Mouse (Mus musculus) stomach, embryonic 15.5 days (tissue): ENCODE results near the gene Fbxo17. TPM values are rescaled to one million over a fixed set of nuclear protein-coding genes. Genes with fewer than 3 reads are reported as not detected.
A peak's percentile ranks its signal among the peaks of the same experiment; 100 is the strongest.

Experiments used
- ATAC-seq: fragments of 200-750 bp; cut with Nextera tagmentation; 2 replicates; pipeline ENCODE4 v1.8.0; 2017; ENCODE audit warnings: low read depth, moderate number of reproducible peaks, moderate TSS enrichment; ENCODE audit not compliant: insufficient read depth, low FRiP score
- H3K27ac ChIP-seq: fragments of 300-500 bp; sonication (generic); 2 replicates; pipeline ENCODE4 v1.5.1; 2015; ENCODE audit warnings: mild to moderate bottlenecking, inconsistent platforms
- H3K27me3 ChIP-seq: fragments of 300-500 bp; sonication (generic); replicated peaks from 2 replicates; pipeline ENCODE4 v1.6.1; 2015; ENCODE audit warnings: inconsistent platforms
- H3K36me3 ChIP-seq: fragments of 300-500 bp; sonication (generic); 2 replicates; pipeline ENCODE4 v1.6.1; 2015; ENCODE audit warnings: inconsistent platforms
- H3K4me1 ChIP-seq: fragments of 300-500 bp; sonication (generic); 2 replicates; pipeline ENCODE4 v1.6.1; 2015; ENCODE audit warnings: inconsistent platforms
- H3K4me2 ChIP-seq: fragments of 300-500 bp; sonication (generic); 2 replicates; pipeline ENCODE4 v1.6.1; 2015; ENCODE audit warnings: mild to moderate bottlenecking, inconsistent platforms
- H3K4me3 ChIP-seq: fragments of 300-500 bp; sonication (generic); replicated peaks from 2 replicates; pipeline ENCODE4 v1.5.1; 2015; ENCODE audit warnings: inconsistent platforms
- H3K9ac ChIP-seq: fragments of 300-500 bp; sonication (generic); 2 replicates; pipeline ENCODE4 v1.6.1; 2015; ENCODE audit warnings: inconsistent platforms
- H3K9me3 ChIP-seq: fragments of 300-500 bp; sonication (generic); 2 replicates; pipeline ENCODE4 v1.6.1; 2016; ENCODE audit warnings: inconsistent platforms
- whole genome bisulfite sequencing: fragments of 180-500 bp; shearing (Covaris S2); methylation state at CpG from one replicate; pipeline ENCODE4 v1.1.7; 2015; 5-methylcytosine and 5-hydroxymethylcytosine counted together
- polyA plus RNA-seq: library from polyadenylated mRNA; unstranded; fragments of >200 nt; fragmentation: Nextera tagmentation; extraction: Ambion mirVana; gene quantifications from 2 replicates; pipeline ENCODE4 v1.2.1, GENCODE M21; 2015

Fbxo17 gene
- polyA plus RNA-seq, 1 experiment from 2014 or later: 8.0 TPM

- Histone ChIP-seq H3K9ac (peak within 1 kb of the TSS; percentile 76), H3K9me3 (no peaks in the 10 kb centered on the region), H3K27me3 (no peaks in the 10 kb centered on the region), H3K4me2 (peak within 1 kb of the TSS; percentile 65), H3K27ac (peak within 1 kb of the TSS; percentile 92), H3K36me3 (peaks cover 20% of the 10 kb centered on the region), H3K4me3 (peak within 1 kb of the TSS; percentile 81), H3K4me1 (peaks cover 15% of the 10 kb centered on the region; the same call in 1 of the 2 replicates)
- peak; percentile 97 for ATAC-seq
- WGBS: under 1% methylated on average over 39 of the region's 39 CpGs
Measured at GRCm38 (mm10) chr7:28741709-28742438, 25.3 kb downstream of the Fbxo17 start, which contains the start of the genes Mrps12 and Sars2. Mrps12 (minus strand) TSS chr7:28741820. Sars2 (plus strand) TSS chr7:28741992.

- H3K9ac ChIP-seq: no peak overlapping the region
- H3K36me3 ChIP-seq: peaks cover 22% of the 10 kb centered on the region
- no peak overlapping the region for H3K4me3 ChIP-seq
- no peaks in the 10 kb centered on the region for H3K27me3 ChIP-seq
- H3K4me2 ChIP-seq: no peak overlapping the region
- 90% methylated on average over 7 of the region's 7 CpGs for WGBS
- no peak overlapping the region for H3K27ac ChIP-seq
- H3K9me3 ChIP-seq: no peaks in the 10 kb centered on the region
- ATAC-seq: no peak
- H3K4me1 ChIP-seq: no peaks in the 10 kb centered on the region
Measured at GRCm38 (mm10) chr7:28749935-28750334, 33.3 kb downstream of the Fbxo17 start.

DNA sequence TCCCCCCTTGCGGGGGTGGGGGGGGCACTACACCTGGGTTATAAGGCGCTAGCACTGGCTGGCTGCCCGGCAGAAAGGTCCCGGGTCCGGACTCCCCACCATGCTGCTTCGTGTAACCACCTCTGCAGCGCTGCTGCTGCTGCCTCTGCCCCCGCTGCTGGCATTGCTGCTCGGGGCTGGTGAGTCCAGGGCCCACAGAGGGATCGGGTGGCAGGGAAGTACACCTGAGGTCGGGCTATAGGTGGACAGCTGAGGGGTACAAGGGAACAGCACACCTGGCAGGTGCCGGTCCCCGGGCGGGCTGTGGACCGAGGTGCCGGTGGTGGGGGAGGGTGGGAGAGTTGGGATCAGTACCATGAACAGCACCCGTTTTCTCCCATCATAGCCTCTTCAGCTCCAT is 39.5 kb downstream of the Fbxo17 start, which contains the start of gene Ccer2:
TSS of gene Ccer2 (plus strand) at position 96 of the 400 bp plus-strand sequence.
- no peak for ATAC-seq
- Histone ChIP-seq H3K36me3 (peaks cover 19% of the 10 kb centered on the region), H3K4me1 (peaks cover 9% of the 10 kb centered on the region; the same call in 1 of the 2 replicates), H3K27ac (no peak within 1 kb of the TSS), H3K9me3 (no peaks in the 10 kb centered on the region), H3K4me3 (no peak within 1 kb of the TSS; the same call in 1 of the 2 replicates), H3K27me3 (no peaks in the 10 kb centered on the region; the same call in 1 of the 2 replicates), H3K9ac (no peak within 1 kb of the TSS), H3K4me2 (peak within 1 kb of the TSS; percentile 2; the same call in 1 of the 2 replicates)
- WGBS: 2% methylated on average over 17 of the region's 17 CpGs

DNA sequence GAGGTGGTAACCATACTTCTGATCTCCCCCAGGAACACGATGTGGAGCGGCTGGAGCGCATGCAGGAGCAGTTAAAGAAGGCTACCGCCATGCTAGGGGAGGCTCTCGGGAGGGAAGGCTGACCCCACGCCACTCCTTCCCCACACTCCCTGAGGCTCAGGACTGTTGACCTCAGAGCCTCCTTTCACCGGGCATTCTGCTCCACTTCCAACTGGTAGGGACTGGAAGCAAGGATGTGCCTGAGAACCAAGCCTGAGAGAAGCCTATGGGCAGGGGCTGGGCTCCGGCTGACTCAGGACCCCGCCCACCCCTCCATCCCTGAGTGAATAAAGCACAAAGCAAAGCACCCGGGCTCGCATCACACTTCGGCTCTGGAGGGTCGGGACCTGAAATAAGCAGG is 42.0 kb downstream of the Fbxo17 start:
- no peaks in the 10 kb centered on the region for H3K9me3 ChIP-seq
- no peak overlapping the region for H3K4me3 ChIP-seq
- 77% methylated on average over 13 of the region's 13 CpGs for WGBS

GRCm38 (mm10) chr7:28761907-28762306 is 45.3 kb downstream of the Fbxo17 start:
- Histone ChIP-seq H3K4me3 (no peak overlapping the region), H3K36me3 (peaks cover 23% of the 10 kb centered on the region; the same call in 1 of the 2 replicates), H3K9ac (no peak overlapping the region), H3K4me2 (no peak overlapping the region), H3K9me3 (no peaks in the 10 kb centered on the region), H3K27me3 (no peaks in the 10 kb centered on the region), H3K4me1 (peaks cover 9% of the 10 kb centered on the region), H3K27ac (no peak overlapping the region)
- ATAC-seq: no peak
- WGBS: 86% methylated on average over 9 of the region's 9 CpGs

More for the DNA sequence above, 42.0 kb downstream of the Fbxo17 start:
- no peak for ATAC-seq
- Histone ChIP-seq H3K27me3 (no peaks in the 10 kb centered on the region; the same call in 1 of the 2 replicates), H3K4me2 (no peak overlapping the region), H3K4me1 (peaks cover 9% of the 10 kb centered on the region; the same call in 1 of the 2 replicates), H3K27ac (no peak overlapping the region), H3K9ac (no peak overlapping the region), H3K36me3 (peaks cover 23% of the 10 kb centered on the region; the same call in 1 of the 2 replicates)

GRCm38 (mm10) chr7:28765211-28765610 is 48.6 kb downstream of the Fbxo17 start:
- 79% methylated on average over 6 of the region's 6 CpGs for WGBS
- H3K9me3 ChIP-seq: no peaks in the 10 kb centered on the region
- peak overlapping the region; percentile 88 for H3K4me3 ChIP-seq
- H3K36me3 ChIP-seq: peaks cover 15% of the 10 kb centered on the region; the same call in 1 of the 2 replicates
- H3K4me1 ChIP-seq: peaks cover 19% of the 10 kb centered on the region
- H3K27me3 ChIP-seq: no peaks in the 10 kb centered on the region
- no peak for ATAC-seq
- peak overlapping the region; percentile 68 for H3K4me2 ChIP-seq
- no peak overlapping the region for H3K27ac ChIP-seq
- no peak overlapping the region for H3K9ac ChIP-seq

DNA sequence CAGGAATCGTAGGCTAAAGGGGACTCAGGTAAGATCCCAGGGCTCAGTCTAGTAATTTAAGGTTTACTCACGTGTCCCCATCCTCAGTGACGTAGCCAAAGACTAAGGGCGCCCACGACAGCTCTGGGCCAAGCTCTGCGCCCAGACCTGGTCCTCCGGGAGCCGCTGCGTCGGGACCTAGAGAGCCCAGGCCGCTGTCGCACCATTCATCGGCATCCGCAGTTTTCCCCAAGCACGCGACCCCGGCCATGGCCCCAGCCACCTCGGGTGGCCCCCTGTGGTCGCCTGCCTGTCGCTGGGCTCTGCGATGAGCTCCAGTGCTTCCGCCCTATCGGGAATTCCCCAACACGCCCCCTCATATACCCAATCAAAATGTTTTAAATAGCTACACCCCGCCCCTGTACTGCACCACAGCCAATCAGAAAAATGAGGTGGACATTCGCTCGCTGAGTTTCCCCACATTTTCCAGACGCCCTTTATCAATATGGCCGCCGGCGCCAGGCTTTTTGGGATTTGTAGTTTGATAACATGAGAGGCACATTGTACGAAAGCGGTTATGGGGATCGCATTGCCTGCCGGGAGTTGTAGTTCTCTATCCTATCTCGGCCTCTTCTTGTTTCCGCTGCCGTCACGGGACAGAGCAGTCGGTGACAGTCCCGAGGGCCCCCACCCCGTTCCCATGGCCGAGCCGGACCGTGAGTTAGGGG is 49.7 kb downstream of the Fbxo17 start, which contains the start of gene Sirt2:
TSS of gene Sirt2 (plus strand) at position 563 of the 707 bp plus-strand sequence.
- peak; percentile 97 for ATAC-seq
- Histone ChIP-seq H3K9me3 (no peaks in the 10 kb centered on the region), H3K4me3 (peak within 1 kb of the TSS; percentile 88), H3K27ac (no peak within 1 kb of the TSS), H3K27me3 (no peaks in the 10 kb centered on the region), H3K4me2 (peak within 1 kb of the TSS; percentile 68), H3K4me1 (peaks cover 19% of the 10 kb centered on the region), H3K9ac (peak within 1 kb of the TSS; percentile 54), H3K36me3 (peaks cover 7% of the 10 kb centered on the region; the same call in 1 of the 2 replicates)
- under 1% methylated on average over 45 of the region's 45 CpGs for whole genome bisulfite sequencing

- ATAC-seq: no peak
- Histone ChIP-seq H3K9me3 (no peaks in the 10 kb centered on the region), H3K4me1 (peaks cover 19% of the 10 kb centered on the region), H3K4me3 (peak overlapping the region; percentile 88), H3K27me3 (no peaks in the 10 kb centered on the region), H3K9ac (peak overlapping the region; percentile 54), H3K36me3 (peaks cover under 1% of the 10 kb centered on the region; the same call in 1 of the 2 replicates), H3K27ac (no peak overlapping the region), H3K4me2 (peak overlapping the region; percentile 65)
- WGBS: 5% methylated on average over 14 of the region's 14 CpGs
Measured at GRCm38 (mm10) chr7:28766910-28767309, 50.3 kb downstream of the Fbxo17 start.

DNA sequence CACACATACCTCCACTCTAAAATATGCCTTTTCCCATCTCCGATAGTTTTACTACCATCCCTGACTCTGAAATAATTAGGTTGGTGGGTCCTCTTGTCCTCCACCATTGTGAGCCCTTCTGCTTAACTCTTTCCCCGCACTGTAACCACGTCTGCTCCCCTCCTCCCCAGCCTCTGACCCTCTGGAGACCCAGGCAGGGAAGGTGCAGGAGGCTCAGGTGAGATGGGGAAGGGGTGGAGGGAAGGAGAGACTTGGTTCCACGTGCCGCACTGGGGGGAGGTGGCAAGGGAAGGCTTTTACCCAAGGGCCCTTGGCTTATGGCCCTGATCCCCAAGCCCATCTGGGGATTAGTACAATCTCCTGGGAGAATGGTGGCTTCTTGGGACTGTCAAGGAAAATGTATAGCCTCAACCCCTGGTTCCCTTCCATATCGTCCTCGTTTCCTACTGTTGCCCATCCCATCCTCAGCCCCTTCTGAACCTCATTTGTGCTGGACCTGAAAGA is 50.9 kb downstream of the Fbxo17 start, which contains the start of gene Nfkbib:
TSS of gene Nfkbib (minus strand) at position 51 of the 504 bp plus-strand sequence.
- ATAC-seq: no peak
- H3K9ac ChIP-seq: peak within 1 kb of the TSS; percentile 54
- H3K27ac ChIP-seq: no peak within 1 kb of the TSS
- peak within 1 kb of the TSS; percentile 88 for H3K4me3 ChIP-seq
- no peaks in the 10 kb centered on the region; the same call in 1 of the 2 replicates for H3K36me3 ChIP-seq
- WGBS: 57% methylated on average over 7 of the region's 7 CpGs
- H3K9me3 ChIP-seq: no peaks in the 10 kb centered on the region
- H3K4me2 ChIP-seq: peak within 1 kb of the TSS; percentile 68
- H3K4me1 ChIP-seq: peaks cover 19% of the 10 kb centered on the region
- no peaks in the 10 kb centered on the region for H3K27me3 ChIP-seq

DNA sequence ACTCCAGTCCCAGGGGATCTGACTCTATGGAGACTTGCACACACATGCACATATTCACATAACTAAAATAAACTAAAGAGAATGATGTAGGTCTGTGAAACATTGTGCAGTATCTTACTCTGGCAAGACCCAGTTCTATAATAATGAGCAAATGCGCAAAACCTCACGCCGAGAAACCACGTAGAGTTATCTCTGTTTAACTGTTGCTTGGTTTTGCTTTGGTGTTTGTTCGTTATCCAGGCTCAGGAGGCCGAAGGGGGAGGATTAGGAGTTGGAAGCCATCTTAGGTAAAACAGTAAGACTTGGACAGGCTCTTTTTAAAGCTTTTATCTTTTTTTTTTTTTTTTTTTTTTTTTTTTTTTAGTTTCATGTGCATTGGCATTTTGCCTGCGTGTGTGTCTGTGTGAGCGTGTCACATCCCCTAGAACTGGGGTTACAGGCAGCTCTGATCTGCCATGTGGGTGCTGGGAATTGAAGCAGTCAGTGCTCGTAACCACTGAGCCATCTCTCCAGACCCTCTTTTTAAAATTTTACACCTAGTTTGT is 52.9 kb downstream of the Fbxo17 start:
- no peak overlapping the region for H3K9ac ChIP-seq
- H3K4me1 ChIP-seq: peaks cover 19% of the 10 kb centered on the region
- H3K4me3 ChIP-seq: no peak overlapping the region
- H3K9me3 ChIP-seq: no peaks in the 10 kb centered on the region
- H3K36me3 ChIP-seq: no peaks in the 10 kb centered on the region; the same call in 1 of the 2 replicates
- H3K4me2 ChIP-seq: no peak overlapping the region
- 89% methylated on average over 9 of the region's 9 CpGs for WGBS
- no peaks in the 10 kb centered on the region for H3K27me3 ChIP-seq
- ATAC-seq: no peak
- no peak overlapping the region for H3K27ac ChIP-seq

DNA sequence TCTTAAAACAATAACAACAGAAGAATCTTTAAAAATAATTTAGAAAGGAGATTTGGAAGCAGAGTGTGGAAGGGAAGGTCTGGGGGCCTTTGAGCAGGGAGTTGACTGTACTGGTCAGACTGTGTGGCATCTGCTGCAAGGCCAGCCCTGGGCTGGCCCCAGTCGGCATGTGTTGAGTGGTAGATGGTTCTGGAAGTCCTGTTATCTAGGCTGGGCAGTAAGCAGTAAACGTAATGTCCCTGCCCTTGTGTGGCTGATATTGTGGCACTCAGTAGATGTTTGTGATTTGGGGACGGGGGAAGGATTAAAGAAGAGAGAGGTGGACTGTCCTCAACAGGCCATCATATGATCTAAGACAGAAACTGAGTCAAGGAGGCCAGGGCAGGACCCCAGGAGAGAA is 53.7 kb downstream of the Fbxo17 start:
- H3K4me1 ChIP-seq: peaks cover 18% of the 10 kb centered on the region
- 88% methylated on average over 3 of the region's 3 CpGs for WGBS
- H3K9ac ChIP-seq: no peak overlapping the region
- H3K9me3 ChIP-seq: no peaks in the 10 kb centered on the region
- no peak overlapping the region for H3K4me2 ChIP-seq
- H3K4me3 ChIP-seq: no peak overlapping the region
- no peak overlapping the region for H3K27ac ChIP-seq
- H3K36me3 ChIP-seq: no peaks in the 10 kb centered on the region; the same call in 1 of the 2 replicates
- no peak for ATAC-seq
- H3K27me3 ChIP-seq: no peaks in the 10 kb centered on the region
